Mouse (Mus musculus): ENCODE data around the gene Megf9. TPM values are rescaled to one million over a fixed set of nuclear protein-coding genes. Genes with fewer than 3 reads are reported as not detected.

Megf9 gene
- polyA plus RNA-seq, 1 experiment from 2014 or later = 10.5 TPM

- H3K27ac ChIP-seq (ENCODE audit: low read length) = no peak overlapping the region
Measured at GRCm38 (mm10) chr4:70536661-70537580, 2.1 kb upstream of the Megf9 start.

GRCm38 (mm10) chr4:70535711-70536311 is 1.0 kb upstream of the Megf9 start:
- peak overlapping the region; percentile 97 for H3K4me2 ChIP-seq (replicated peaks; ENCODE audit: low read depth, low read length)
- H3K4me3 ChIP-seq (ENCODE audit: low read depth, low read length) = peak overlapping the region; percentile 91
- no peaks in the 10 kb centered on the region for H3K36me3 ChIP-seq (ENCODE audit: insufficient read depth, low read length)
- peak; percentile 24 for ATAC-seq
- DNase-seq (ENCODE audit: low spot score) = peak; percentile 79
- 9% methylated on average over 7 of the region's 7 CpGs for WGBS
- peak overlapping the region; percentile 95 for H3K27ac ChIP-seq (ENCODE audit: low read length)
- H3K9ac ChIP-seq (replicated peaks; ENCODE audit: low read depth) = peak overlapping the region; percentile 76; the same call in 1 of the 2 replicates
- H3K9me3 ChIP-seq (ENCODE audit: low read length) = no peaks in the 10 kb centered on the region
- peaks cover 7% of the 10 kb centered on the region; the same call in 1 of the 2 replicates for H3K4me1 ChIP-seq (ENCODE audit: insufficient read depth, low read depth, low read length)
- no peak for TF ChIP-seq CTCF (IDR thresholded peaks at IDR 0.05)
- no peak for TF ChIP-seq EP300 (IDR thresholded peaks at IDR 0.05)
- H3K27me3 ChIP-seq (replicated peaks; ENCODE audit: insufficient read depth, low read length) = no peaks in the 10 kb centered on the region

More at GRCm38 (mm10) chr4:70536661-70537580, 2.1 kb upstream of the Megf9 start:
- Histone ChIP-seq H3K4me2 (replicated peaks; ENCODE audit: low read depth, low read length) (no peak overlapping the region), H3K9ac (replicated peaks; ENCODE audit: low read depth) (no peak overlapping the region), H3K4me3 (ENCODE audit: low read depth, low read length) (no peak overlapping the region), H3K27me3 (replicated peaks; ENCODE audit: insufficient read depth, low read length) (no peaks in the 10 kb centered on the region), H3K9me3 (ENCODE audit: low read length) (no peaks in the 10 kb centered on the region), H3K36me3 (ENCODE audit: insufficient read depth, low read length) (no peaks in the 10 kb centered on the region), H3K4me1 (ENCODE audit: insufficient read depth, low read depth, low read length) (peaks cover 7% of the 10 kb centered on the region; the same call in 1 of the 2 replicates)
- TF ChIP-seq EP300 (IDR thresholded peaks at IDR 0.05) (no peak), CTCF (IDR thresholded peaks at IDR 0.05) (no peak)
- DNase-seq (ENCODE audit: low spot score) (no peak), ATAC-seq (no peak)
- WGBS = 33% methylated on average over 2 of the region's 2 CpGs

GRCm38 (mm10) chr4:70535289-70535688 is 494 bp upstream of the Megf9 start:
- no peaks in the 10 kb centered on the region for H3K36me3 ChIP-seq (ENCODE audit: insufficient read depth, low read length)
- TF ChIP-seq CTCF (IDR thresholded peaks at IDR 0.05) (no peak), EP300 (IDR thresholded peaks at IDR 0.05) (no peak; the same call in 1 of the 2 replicates)
- no peaks in the 10 kb centered on the region for H3K27me3 ChIP-seq (replicated peaks; ENCODE audit: insufficient read depth, low read length)
- peaks cover 10% of the 10 kb centered on the region for H3K4me1 ChIP-seq (ENCODE audit: insufficient read depth, low read depth, low read length)
- no peaks in the 10 kb centered on the region for H3K9me3 ChIP-seq (ENCODE audit: low read length)
- 3% methylated on average over 17 of the region's 18 CpGs for WGBS
- ATAC-seq (peak; percentile 47), DNase-seq (ENCODE audit: low spot score) (no peak)
- H3K4me2 ChIP-seq (replicated peaks; ENCODE audit: low read depth, low read length) = peak overlapping the region; percentile 97
- H3K27ac ChIP-seq (ENCODE audit: low read length) = peak overlapping the region; percentile 95
- H3K9ac ChIP-seq (replicated peaks; ENCODE audit: low read depth) = peak overlapping the region; percentile 76
- peak overlapping the region; percentile 91 for H3K4me3 ChIP-seq (ENCODE audit: low read depth, low read length)

GRCm38 (mm10) chr4:70534078-70534890 is 511 bp downstream of the Megf9 start:
- H3K9ac ChIP-seq (replicated peaks; ENCODE audit: low read depth) = peak overlapping the region; percentile 76
- no peak for TF ChIP-seq CTCF (IDR thresholded peaks at IDR 0.05)
- no peak for TF ChIP-seq EP300 (IDR thresholded peaks at IDR 0.05)
- H3K9me3 ChIP-seq (ENCODE audit: low read length) = no peaks in the 10 kb centered on the region
- DNase-seq (ENCODE audit: low spot score) = peak; percentile 57
- whole genome bisulfite sequencing = under 1% methylated on average over 47 of the region's 66 CpGs
- peaks cover 10% of the 10 kb centered on the region for H3K4me1 ChIP-seq (ENCODE audit: insufficient read depth, low read depth, low read length)
- peak overlapping the region; percentile 97 for H3K4me2 ChIP-seq (replicated peaks; ENCODE audit: low read depth, low read length)
- peak overlapping the region; percentile 80 for H3K27ac ChIP-seq (ENCODE audit: low read length)
- H3K27me3 ChIP-seq (replicated peaks; ENCODE audit: insufficient read depth, low read length) = no peaks in the 10 kb centered on the region
- peak; percentile 15 for ATAC-seq
- peak overlapping the region; percentile 91 for H3K4me3 ChIP-seq (ENCODE audit: low read depth, low read length)
- no peaks in the 10 kb centered on the region for H3K36me3 ChIP-seq (ENCODE audit: insufficient read depth, low read length)

- DNase-seq (ENCODE audit: low spot score) (no peak), ATAC-seq (no peak)
- no peaks in the 10 kb centered on the region for H3K27me3 ChIP-seq (replicated peaks; ENCODE audit: insufficient read depth, low read length)
- TF ChIP-seq EP300 (IDR thresholded peaks at IDR 0.05) (no peak), CTCF (IDR thresholded peaks at IDR 0.05) (no peak)
- H3K4me3 ChIP-seq (ENCODE audit: low read depth, low read length) = peak overlapping the region; percentile 91
- no peak overlapping the region; the same call in 1 of the 2 replicates for H3K27ac ChIP-seq (ENCODE audit: low read length)
- H3K9me3 ChIP-seq (ENCODE audit: low read length) = no peaks in the 10 kb centered on the region
- no peaks in the 10 kb centered on the region for H3K36me3 ChIP-seq (ENCODE audit: insufficient read depth, low read length)
- peak overlapping the region; percentile 97 for H3K4me2 ChIP-seq (replicated peaks; ENCODE audit: low read depth, low read length)
- 35% methylated on average over 3 of the region's 3 CpGs for WGBS
- H3K4me1 ChIP-seq (ENCODE audit: insufficient read depth, low read depth, low read length) = peaks cover 10% of the 10 kb centered on the region
- H3K9ac ChIP-seq (replicated peaks; ENCODE audit: low read depth) = no peak overlapping the region
Measured at GRCm38 (mm10) chr4:70533056-70533805, 1.6 kb downstream of the Megf9 start.

All from lung, postnatal 0 days (tissue).